Mouse (Mus musculus) small intestine, adult 2 months (tissue): ENCODE measurements around the gene Atf7ip. TPM values are rescaled to one million over a fixed set of nuclear protein-coding genes. Genes with fewer than 3 reads are reported as not detected.

Experiments
- H3K27ac ChIP-seq: fragments of 200-500 bp; 2 replicates; pipeline ENCODE4 v1.5.1; 2012; ENCODE audit warnings: low read depth, low read length, control low read depth, inconsistent platforms; ENCODE audit not compliant: insufficient read depth
- H3K27me3 ChIP-seq: fragments of 200-500 bp; 2 replicates; pipeline ENCODE4 v1.6.1; 2012; ENCODE audit warnings: mild to moderate bottlenecking, moderate library complexity, low read length, inconsistent platforms; ENCODE audit not compliant: control insufficient read depth, insufficient read depth
- H3K36me3 ChIP-seq: fragments of 200-500 bp; 2 replicates; pipeline ENCODE4 v1.6.1; 2012; ENCODE audit warnings: mild to moderate bottlenecking, low read length, control low read depth, inconsistent platforms; ENCODE audit not compliant: control insufficient read depth, insufficient read depth
- H3K4me1 ChIP-seq: fragments of 200-500 bp; 2 replicates; pipeline ENCODE4 v1.6.1; 2012; ENCODE audit warnings: low read length, inconsistent platforms, mixed read lengths; ENCODE audit not compliant: control insufficient read depth, insufficient read depth, insufficient read length
- H3K4me3 ChIP-seq: fragments of 200-500 bp; 2 replicates; pipeline ENCODE4 v1.5.1; 2012; ENCODE audit warnings: low read depth, mild to moderate bottlenecking, control low read depth, inconsistent platforms, low read length, moderate library complexity
- CTCF ChIP-seq: fragments of 200-500 bp; IDR thresholded peaks from 2 replicates; pipeline ENCODE4 v1.5.1; 2012; ENCODE audit warnings: low read depth, mild to moderate bottlenecking, control low read depth, inconsistent platforms, low read length, moderate library complexity, mixed read lengths; ENCODE audit not compliant: insufficient replicate concordance, insufficient read length; ENCODE audit errors: extremely low read depth
- POLR2A ChIP-seq: fragments of 200-500 bp; IDR thresholded peaks from 2 replicates; pipeline ENCODE4 v1.6.1; 2012; ENCODE audit warnings: low read depth, mild to moderate bottlenecking, control low read depth, inconsistent platforms, low read length, moderate library complexity
- WGBS: fragments of 180-500 bp; shearing (Covaris S2); methylation state at CpG from one replicate; pipeline ENCODE4 v1.1.7; 2018; 5-methylcytosine and 5-hydroxymethylcytosine counted together
- polyA plus RNA-seq: library from polyadenylated mRNA; depleted of rRNA; stranded (reverse); fragments of >200 nt; gene quantifications from 2 replicates; pipeline ENCODE4 v1.2.3, GENCODE M21; 2012

The Atf7ip gene
- polyA plus RNA-seq, 1 experiment = 19.0 TPM

DNA sequence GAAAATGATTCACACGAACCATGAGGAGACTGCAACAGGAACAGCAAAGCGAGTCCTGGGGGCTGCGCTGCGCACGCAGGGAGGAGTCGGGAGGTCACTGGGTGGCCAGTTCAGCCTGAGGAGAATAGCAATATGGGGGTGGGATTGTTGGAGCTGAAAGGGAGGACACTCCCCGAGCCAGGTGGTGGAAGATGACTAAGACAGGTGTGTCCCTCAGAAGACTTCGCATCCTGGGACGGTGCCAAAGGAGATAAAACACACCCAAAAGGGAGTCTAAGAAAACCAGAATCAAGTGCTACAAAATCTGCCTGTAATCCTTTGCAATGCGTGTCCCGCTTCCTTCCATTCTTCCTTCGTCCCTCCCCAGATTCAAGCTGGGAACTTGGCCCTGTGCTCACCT lies 119.5 kb downstream of the Atf7ip start:
- peak overlapping the region; percentile 12; the same call in 1 of the 2 replicates for H3K4me3 ChIP-seq
- 60% methylated on average over 12 of the region's 12 CpGs for WGBS
- H3K4me1 ChIP-seq = peaks cover 18% of the 10 kb centered on the region; the same call in 1 of the 2 replicates
- TF ChIP-seq CTCF (no peak), POLR2A (no peak)
- H3K27ac ChIP-seq = no peak overlapping the region
- no peaks in the 10 kb centered on the region for H3K27me3 ChIP-seq
- no peaks in the 10 kb centered on the region for H3K36me3 ChIP-seq

DNA sequence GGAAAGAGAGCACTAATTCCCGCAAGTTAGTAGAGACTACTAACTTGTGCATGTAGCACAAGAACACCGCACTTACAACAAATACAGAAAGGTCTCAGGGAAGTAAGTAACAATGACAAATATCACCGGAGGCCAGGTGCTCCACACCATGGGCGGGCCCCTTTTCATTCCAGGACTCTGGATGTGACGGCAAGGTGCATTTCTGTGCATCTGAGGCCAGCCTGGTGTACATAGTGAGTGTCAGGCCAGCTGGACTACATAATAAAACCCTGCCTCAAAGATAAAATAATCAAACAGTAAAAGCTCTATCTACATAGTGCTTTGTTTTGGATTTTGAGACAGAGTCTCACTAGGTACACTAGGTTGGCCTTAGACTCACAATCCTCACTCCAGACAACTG lies 123.7 kb downstream of the Atf7ip start:
- Histone ChIP-seq H3K36me3 (0 out of 2 replicates have a peak, but pooled peaks cover under 1% of the 10 kb centered on the region), H3K27me3 (no peaks in the 10 kb centered on the region), H3K27ac (peak overlapping the region; percentile 75), H3K4me3 (no peak overlapping the region), H3K4me1 (peaks cover 33% of the 10 kb centered on the region)
- TF ChIP-seq CTCF = no peak
- no peak for TF ChIP-seq POLR2A
- 32% methylated on average over 5 of the region's 5 CpGs for WGBS

DNA sequence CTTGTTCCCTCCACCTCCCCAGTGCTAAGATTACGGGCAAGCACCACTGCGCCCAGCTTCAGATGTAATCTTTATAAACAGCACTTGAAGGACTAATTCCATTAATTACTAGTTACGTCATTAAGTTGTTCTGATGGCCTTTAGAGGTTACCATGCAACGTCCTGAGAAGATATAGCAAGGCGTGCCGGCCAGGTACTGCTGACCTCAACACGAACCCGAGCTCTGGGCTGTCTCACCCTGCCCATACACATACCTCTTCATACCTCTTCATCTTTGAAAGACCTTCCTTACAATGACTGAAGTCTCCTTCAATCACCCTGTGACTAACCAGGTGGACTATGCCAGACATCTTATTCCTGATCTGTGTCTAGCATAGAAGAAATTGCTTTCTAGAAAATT lies 125.6 kb downstream of the Atf7ip start:
- Histone ChIP-seq H3K4me1 (peaks cover 25% of the 10 kb centered on the region), H3K4me3 (no peak overlapping the region), H3K36me3 (peaks cover 8% of the 10 kb centered on the region; the same call in 1 of the 2 replicates), H3K27ac (no peak overlapping the region), H3K27me3 (no peaks in the 10 kb centered on the region)
- TF ChIP-seq CTCF (no peak), POLR2A (no peak)
- 58% methylated on average over 8 of the region's 8 CpGs for WGBS

DNA sequence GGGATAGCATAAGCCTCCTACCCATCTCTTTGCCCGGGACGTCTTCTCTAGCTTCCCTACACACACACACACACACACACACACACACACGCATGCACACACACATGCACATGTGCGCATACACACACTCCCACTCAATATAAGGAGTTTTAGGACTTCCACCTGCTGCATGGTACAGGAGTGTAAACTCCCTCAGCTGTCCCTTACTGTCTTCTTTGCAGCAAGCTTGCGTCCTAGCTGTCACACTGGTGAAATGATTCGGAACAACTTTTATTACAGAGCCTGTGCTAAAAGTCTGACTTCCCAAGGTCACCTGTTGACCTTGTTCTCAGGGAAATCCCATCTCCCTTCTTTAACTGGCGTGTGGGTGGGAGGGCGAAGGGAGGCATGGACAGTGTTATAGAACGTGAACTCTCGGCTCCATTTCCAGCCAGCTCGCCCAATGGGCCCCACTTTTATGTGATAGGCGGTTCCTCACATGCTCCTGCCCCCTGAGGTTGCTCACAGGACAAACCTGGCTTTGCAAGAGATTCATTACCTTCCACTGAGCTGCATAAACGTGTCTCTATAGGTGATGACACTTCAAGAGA lies 126.1 kb downstream of the Atf7ip start:
- TF ChIP-seq CTCF = no peak
- TF ChIP-seq POLR2A = no peak
- 92% methylated on average over 13 of the region's 13 CpGs for WGBS
- no peak overlapping the region for H3K27ac ChIP-seq
- H3K4me1 ChIP-seq = peaks cover 23% of the 10 kb centered on the region
- peaks cover 9% of the 10 kb centered on the region; the same call in 1 of the 2 replicates for H3K36me3 ChIP-seq
- no peak overlapping the region for H3K4me3 ChIP-seq
- no peaks in the 10 kb centered on the region for H3K27me3 ChIP-seq

DNA sequence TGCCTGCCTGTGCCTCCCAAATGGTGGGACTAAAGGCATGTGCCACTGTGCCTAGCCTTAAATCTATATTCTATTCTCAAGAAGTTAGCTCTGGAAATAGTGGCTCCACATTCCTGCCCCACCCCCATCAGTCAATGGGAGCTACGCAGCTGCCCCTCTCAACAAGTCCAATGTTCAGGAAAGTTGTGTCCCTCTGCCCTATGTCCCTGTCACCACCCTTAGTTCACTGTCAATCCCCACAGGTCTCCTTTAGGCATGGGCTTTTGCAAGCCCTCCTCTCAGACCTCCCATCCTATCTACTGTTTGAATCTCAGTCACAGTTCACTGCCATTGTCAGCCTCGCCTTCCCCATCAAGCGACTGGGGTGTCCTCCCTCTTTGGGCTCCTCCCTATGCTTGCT lies 127.2 kb downstream of the Atf7ip start:
- no peak overlapping the region for H3K4me3 ChIP-seq
- peaks cover 9% of the 10 kb centered on the region; the same call in 1 of the 2 replicates for H3K36me3 ChIP-seq
- TF ChIP-seq POLR2A (no peak), CTCF (no peak)
- 42% methylated on average over 3 of the region's 3 CpGs for WGBS
- no peaks in the 10 kb centered on the region for H3K27me3 ChIP-seq
- 0 out of 2 replicates have a peak overlapping the region, but pooled peaks have one; percentile 23 for H3K27ac ChIP-seq
- H3K4me1 ChIP-seq = peaks cover 20% of the 10 kb centered on the region

DNA sequence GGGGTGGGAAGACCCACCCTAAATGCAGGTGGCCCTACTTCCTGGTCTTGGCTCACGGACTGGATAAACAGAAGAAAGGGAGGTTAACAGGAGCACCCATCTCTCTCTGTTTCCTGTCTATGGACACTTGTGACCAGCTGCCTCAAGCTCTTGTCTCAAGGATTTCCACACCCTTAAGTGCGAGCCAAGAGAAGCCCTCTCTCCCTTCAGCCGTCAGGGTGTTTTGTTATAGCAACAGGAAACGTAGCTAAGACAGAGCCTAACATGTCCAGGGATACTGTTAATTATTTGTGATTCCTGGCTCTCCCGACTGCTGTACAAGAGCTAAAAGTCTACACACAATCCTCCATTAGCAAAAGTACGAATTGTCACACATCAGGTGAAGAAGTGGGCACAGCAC lies 127.8 kb downstream of the Atf7ip start:
- Histone ChIP-seq H3K4me1 (peaks cover 18% of the 10 kb centered on the region), H3K4me3 (no peak overlapping the region), H3K27me3 (no peaks in the 10 kb centered on the region), H3K27ac (peak overlapping the region; percentile 19), H3K36me3 (peaks cover 11% of the 10 kb centered on the region)
- 37% methylated on average over 6 of the region's 6 CpGs for WGBS
- TF ChIP-seq CTCF (no peak), POLR2A (no peak)

DNA sequence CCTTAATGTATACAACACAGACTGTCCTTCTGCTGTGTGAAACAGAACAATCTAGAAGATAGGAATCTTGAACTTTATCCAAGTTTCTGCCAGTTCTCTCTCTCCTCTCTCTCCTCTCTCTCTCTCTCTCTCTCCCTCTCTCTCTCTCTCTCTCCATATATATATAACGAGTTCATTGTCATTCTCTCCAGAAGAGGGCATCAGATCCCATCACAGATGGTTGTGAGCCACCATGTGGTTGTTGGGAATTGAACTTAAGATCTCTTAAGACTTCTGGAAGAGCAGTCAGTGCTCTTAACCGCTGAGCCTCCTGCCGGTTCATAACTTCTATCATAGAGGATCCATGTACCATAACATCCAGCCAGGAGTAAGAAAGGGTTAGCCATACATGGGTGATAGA lies 129.0 kb downstream of the Atf7ip start:
- Histone ChIP-seq H3K4me3 (no peak overlapping the region), H3K27ac (no peak overlapping the region), H3K4me1 (peaks cover 18% of the 10 kb centered on the region), H3K36me3 (peaks cover 18% of the 10 kb centered on the region), H3K27me3 (no peaks in the 10 kb centered on the region)
- TF ChIP-seq CTCF (no peak), POLR2A (no peak)
- 64% methylated on average over 3 of the region's 3 CpGs for WGBS
